Mouse (Mus musculus): ENCODE measurements at regions not wholly inside any gene's neighbourhood (a gene's known extent, or its start where the extent isn't known, plus 50 kb on each side); places are given as distances from the start of the nearest gene placed in this dataset.

- Histone ChIP-seq H3K27me3 (ENCODE audit: control insufficient read depth, insufficient read depth, low read length) (no peaks in the 10 kb centered on the region), H3K36me3 (ENCODE audit: control insufficient read depth, insufficient read depth, low read length) (no peaks in the 10 kb centered on the region), H3K4me1 (ENCODE audit: control insufficient read depth, insufficient read depth, insufficient read length, low read length) (peaks cover 2% of the 10 kb centered on the region; the same call in 1 of the 2 replicates), H3K27ac (ENCODE audit: insufficient read depth, low read depth, low read length) (peak overlapping the region; percentile 14; the same call in 1 of the 2 replicates), H3K4me3 (ENCODE audit: low read depth, low read length) (no peak overlapping the region)
- 67% methylated on average over 2 of the region's 2 CpGs for WGBS
- TF ChIP-seq CTCF (IDR thresholded peaks at IDR 0.05; ENCODE audit: extremely low read depth, insufficient read length, insufficient replicate concordance, low read depth, low read length) (no peak), POLR2A (IDR thresholded peaks at IDR 0.05; ENCODE audit: low read depth, low read length) (no peak)
Measured at GRCm38 (mm10) chr14:24748497-24748862, 261.6 kb downstream of the Rps24 start.

- Histone ChIP-seq H3K27ac (ENCODE audit: insufficient read depth, low read depth, low read length) (no peak overlapping the region), H3K4me1 (ENCODE audit: control insufficient read depth, insufficient read depth, insufficient read length, low read length) (peaks cover 2% of the 10 kb centered on the region; the same call in 1 of the 2 replicates), H3K36me3 (ENCODE audit: control insufficient read depth, insufficient read depth, low read length) (no peaks in the 10 kb centered on the region), H3K4me3 (ENCODE audit: low read depth, low read length) (no peak overlapping the region), H3K27me3 (ENCODE audit: control insufficient read depth, insufficient read depth, low read length) (no peaks in the 10 kb centered on the region)
- TF ChIP-seq POLR2A (IDR thresholded peaks at IDR 0.05; ENCODE audit: low read depth, low read length) (no peak), CTCF (IDR thresholded peaks at IDR 0.05; ENCODE audit: extremely low read depth, insufficient read length, insufficient replicate concordance, low read depth, low read length) (no peak)
- 85% methylated on average over 9 of the region's 9 CpGs for WGBS
Measured at GRCm38 (mm10) chr14:24749313-24749712, 262.4 kb downstream of the Rps24 start.

- no peaks in the 10 kb centered on the region for H3K27me3 ChIP-seq (ENCODE audit: control insufficient read depth, insufficient read depth, low read length)
- TF ChIP-seq POLR2A (IDR thresholded peaks at IDR 0.05; ENCODE audit: low read depth, low read length) (no peak), CTCF (IDR thresholded peaks at IDR 0.05; ENCODE audit: extremely low read depth, insufficient read length, insufficient replicate concordance, low read depth, low read length) (no peak)
- 88% methylated on average over 8 of the region's 8 CpGs for WGBS
- H3K4me3 ChIP-seq (ENCODE audit: low read depth, low read length), result no peak overlapping the region
- H3K4me1 ChIP-seq (ENCODE audit: control insufficient read depth, insufficient read depth, insufficient read length, low read length), result peaks cover 2% of the 10 kb centered on the region; the same call in 1 of the 2 replicates
- no peak overlapping the region for H3K27ac ChIP-seq (ENCODE audit: insufficient read depth, low read depth, low read length)
- H3K36me3 ChIP-seq (ENCODE audit: control insufficient read depth, insufficient read depth, low read length), result no peaks in the 10 kb centered on the region
Measured at GRCm38 (mm10) chr14:24751227-24751626, 264.3 kb downstream of the Rps24 start.

- H3K4me1 ChIP-seq (ENCODE audit: control insufficient read depth, insufficient read depth, insufficient read length, low read length), result no peaks in the 10 kb centered on the region
- no peak overlapping the region for H3K4me3 ChIP-seq (ENCODE audit: low read depth, low read length)
- H3K36me3 ChIP-seq (ENCODE audit: control insufficient read depth, insufficient read depth, low read length), result no peaks in the 10 kb centered on the region
- TF ChIP-seq POLR2A (IDR thresholded peaks at IDR 0.05; ENCODE audit: low read depth, low read length) (no peak), CTCF (IDR thresholded peaks at IDR 0.05; ENCODE audit: extremely low read depth, insufficient read length, insufficient replicate concordance, low read depth, low read length) (no peak)
- no peak overlapping the region for H3K27ac ChIP-seq (ENCODE audit: insufficient read depth, low read depth, low read length)
- no peaks in the 10 kb centered on the region for H3K27me3 ChIP-seq (ENCODE audit: control insufficient read depth, insufficient read depth, low read length)
- 46% methylated on average over 1 of the region's 1 CpGs for WGBS
Measured at GRCm38 (mm10) chr14:24754753-24755152, 267.8 kb downstream of the Rps24 start.

GRCm38 (mm10) chr14:24755426-24756117 lies 268.6 kb downstream of the Rps24 start:
- no peak overlapping the region for H3K4me3 ChIP-seq (ENCODE audit: low read depth, low read length)
- no peaks in the 10 kb centered on the region for H3K4me1 ChIP-seq (ENCODE audit: control insufficient read depth, insufficient read depth, insufficient read length, low read length)
- H3K36me3 ChIP-seq (ENCODE audit: control insufficient read depth, insufficient read depth, low read length), result no peaks in the 10 kb centered on the region
- TF ChIP-seq CTCF (IDR thresholded peaks at IDR 0.05; ENCODE audit: extremely low read depth, insufficient read length, insufficient replicate concordance, low read depth, low read length) (no peak), POLR2A (IDR thresholded peaks at IDR 0.05; ENCODE audit: low read depth, low read length) (no peak)
- H3K27ac ChIP-seq (ENCODE audit: insufficient read depth, low read depth, low read length), result no peak overlapping the region
- H3K27me3 ChIP-seq (ENCODE audit: control insufficient read depth, insufficient read depth, low read length), result no peaks in the 10 kb centered on the region
- WGBS, result 85% methylated on average over 12 of the region's 12 CpGs

GRCm38 (mm10) chr14:24757302-24757701 lies 270.4 kb downstream of the Rps24 start:
- H3K4me1 ChIP-seq (ENCODE audit: control insufficient read depth, insufficient read depth, insufficient read length, low read length), result no peaks in the 10 kb centered on the region
- TF ChIP-seq POLR2A (IDR thresholded peaks at IDR 0.05; ENCODE audit: low read depth, low read length) (no peak), CTCF (IDR thresholded peaks at IDR 0.05; ENCODE audit: extremely low read depth, insufficient read length, insufficient replicate concordance, low read depth, low read length) (no peak)
- no peak overlapping the region for H3K27ac ChIP-seq (ENCODE audit: insufficient read depth, low read depth, low read length)
- H3K27me3 ChIP-seq (ENCODE audit: control insufficient read depth, insufficient read depth, low read length), result no peaks in the 10 kb centered on the region
- 46% methylated on average over 1 of the region's 1 CpGs for WGBS
- no peaks in the 10 kb centered on the region for H3K36me3 ChIP-seq (ENCODE audit: control insufficient read depth, insufficient read depth, low read length)
- no peak overlapping the region for H3K4me3 ChIP-seq (ENCODE audit: low read depth, low read length)

GRCm38 (mm10) chr14:24757843-24758242 lies 270.9 kb downstream of the Rps24 start:
- 42% methylated on average over 1 of the region's 1 CpGs for WGBS
- no peaks in the 10 kb centered on the region for H3K27me3 ChIP-seq (ENCODE audit: control insufficient read depth, insufficient read depth, low read length)
- TF ChIP-seq POLR2A (IDR thresholded peaks at IDR 0.05; ENCODE audit: low read depth, low read length), result no peak
- no peak for TF ChIP-seq CTCF (IDR thresholded peaks at IDR 0.05; ENCODE audit: extremely low read depth, insufficient read length, insufficient replicate concordance, low read depth, low read length)
- H3K36me3 ChIP-seq (ENCODE audit: control insufficient read depth, insufficient read depth, low read length), result no peaks in the 10 kb centered on the region
- H3K4me3 ChIP-seq (ENCODE audit: low read depth, low read length), result no peak overlapping the region
- H3K27ac ChIP-seq (ENCODE audit: insufficient read depth, low read depth, low read length), result no peak overlapping the region
- no peaks in the 10 kb centered on the region for H3K4me1 ChIP-seq (ENCODE audit: control insufficient read depth, insufficient read depth, insufficient read length, low read length)

Data from small intestine, adult 2 months (tissue).